Mouse (Mus musculus): ENCODE data around the gene Gga1. TPM values are rescaled to one million over a fixed set of nuclear protein-coding genes. Genes with fewer than 3 reads are reported as not detected.

Gga1 gene
- polyA plus RNA-seq, 1 experiment: 25.8 TPM

GRCm38 (mm10) chr15:78914091-78914822 is 37.3 kb downstream of the Gga1 start:
- peaks cover 3% of the 10 kb centered on the region; the same call in 1 of the 2 replicates for H3K36me3 ChIP-seq (ENCODE audit: control insufficient read depth, insufficient read depth, low read length, poor library complexity, severe bottlenecking)
- peak overlapping the region; percentile 37 for H3K9ac ChIP-seq (ENCODE audit: low read depth, poor library complexity, severe bottlenecking)
- TF ChIP-seq EP300 (IDR thresholded peaks at IDR 0.05; ENCODE audit: insufficient read depth, low read depth, low read length): no peak
- no peaks in the 10 kb centered on the region for H3K27me3 ChIP-seq (ENCODE audit: control insufficient read depth, insufficient read depth, low read length, poor library complexity, severe bottlenecking)
- peaks cover 3% of the 10 kb centered on the region for H3K4me1 ChIP-seq (ENCODE audit: control insufficient read depth, insufficient read depth, low read length)
- no peaks in the 10 kb centered on the region for H3K9me3 ChIP-seq (replicated peaks; ENCODE audit: control insufficient read depth, insufficient read depth, low read length, poor library complexity, severe bottlenecking)
- no peak overlapping the region for H3K27ac ChIP-seq (ENCODE audit: insufficient read depth, low read length)
- peak overlapping the region; percentile 78 for H3K4me3 ChIP-seq (ENCODE audit: low read depth, low read length)

- Histone ChIP-seq H3K4me3 (ENCODE audit: low read depth, low read length) (peak overlapping the region; percentile 78), H3K27ac (ENCODE audit: insufficient read depth, low read length) (no peak overlapping the region), H3K9me3 (replicated peaks; ENCODE audit: control insufficient read depth, insufficient read depth, low read length, poor library complexity, severe bottlenecking) (no peaks in the 10 kb centered on the region), H3K4me1 (ENCODE audit: control insufficient read depth, insufficient read depth, low read length) (peaks cover 3% of the 10 kb centered on the region), H3K36me3 (ENCODE audit: control insufficient read depth, insufficient read depth, low read length, poor library complexity, severe bottlenecking) (peaks cover 3% of the 10 kb centered on the region; the same call in 1 of the 2 replicates), H3K9ac (ENCODE audit: low read depth, poor library complexity, severe bottlenecking) (peak overlapping the region; percentile 37), H3K27me3 (ENCODE audit: control insufficient read depth, insufficient read depth, low read length, poor library complexity, severe bottlenecking) (no peaks in the 10 kb centered on the region)
- TF ChIP-seq CTCF (IDR thresholded peaks at IDR 0.05; ENCODE audit: low read depth, low read length) (no peak), POLR2A (IDR thresholded peaks at IDR 0.05; ENCODE audit: insufficient read depth, low read length) (no peak), EP300 (IDR thresholded peaks at IDR 0.05; ENCODE audit: insufficient read depth, low read depth, low read length) (no peak)
Measured at GRCm38 (mm10) chr15:78914823-78915659, 38.1 kb downstream of the Gga1 start.

GRCm38 (mm10) chr15:78915660-78916017 is 38.6 kb downstream of the Gga1 start:
- Histone ChIP-seq H3K4me1 (ENCODE audit: control insufficient read depth, insufficient read depth, low read length) (peaks cover 3% of the 10 kb centered on the region), H3K4me3 (ENCODE audit: low read depth, low read length) (no peak overlapping the region), H3K9ac (ENCODE audit: low read depth, poor library complexity, severe bottlenecking) (no peak overlapping the region), H3K36me3 (ENCODE audit: control insufficient read depth, insufficient read depth, low read length, poor library complexity, severe bottlenecking) (peaks cover 3% of the 10 kb centered on the region; the same call in 1 of the 2 replicates), H3K9me3 (replicated peaks; ENCODE audit: control insufficient read depth, insufficient read depth, low read length, poor library complexity, severe bottlenecking) (no peaks in the 10 kb centered on the region), H3K27me3 (ENCODE audit: control insufficient read depth, insufficient read depth, low read length, poor library complexity, severe bottlenecking) (no peaks in the 10 kb centered on the region), H3K27ac (ENCODE audit: insufficient read depth, low read length) (no peak overlapping the region)
- TF ChIP-seq CTCF (IDR thresholded peaks at IDR 0.05; ENCODE audit: low read depth, low read length): peak; percentile 85
- no peak for TF ChIP-seq POLR2A (IDR thresholded peaks at IDR 0.05; ENCODE audit: insufficient read depth, low read length)
- TF ChIP-seq EP300 (IDR thresholded peaks at IDR 0.05; ENCODE audit: insufficient read depth, low read depth, low read length): no peak

DNA sequence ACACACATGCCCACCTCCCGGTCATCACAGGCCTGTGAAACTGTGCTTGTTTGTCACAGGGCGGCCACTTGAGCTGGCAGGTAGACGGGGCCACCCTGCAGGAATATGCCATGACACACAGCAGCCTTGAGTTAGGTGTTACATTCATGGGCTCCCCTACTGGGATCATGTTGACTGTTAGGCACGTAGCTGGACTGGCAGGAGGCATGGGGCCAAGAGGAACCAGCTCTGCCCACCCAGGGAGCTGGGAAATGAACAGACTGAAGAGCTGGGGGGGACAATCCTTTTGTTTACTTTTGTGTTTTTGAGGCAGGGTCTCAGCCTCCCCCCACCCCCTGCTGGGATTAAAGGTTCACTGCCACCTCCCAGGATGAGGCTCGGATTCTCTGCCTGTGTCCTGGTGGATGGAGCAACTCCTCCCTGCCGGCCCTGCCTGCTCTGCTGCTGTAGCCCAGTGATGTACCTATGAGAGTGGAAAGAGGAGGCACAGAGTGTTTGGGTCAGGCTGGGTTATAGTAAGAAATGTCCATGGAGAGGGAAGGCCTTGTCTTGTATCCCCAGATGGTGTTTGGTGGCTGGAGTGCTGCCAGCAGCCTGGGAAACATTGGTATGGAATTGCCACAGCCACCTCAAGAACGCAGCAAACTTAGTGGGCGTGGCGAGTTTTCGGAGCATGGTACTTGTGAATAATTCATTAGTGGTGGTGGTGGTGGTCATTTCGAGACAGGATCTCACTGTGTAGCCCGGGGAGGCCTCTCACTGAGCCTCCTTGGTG is 39.2 kb downstream of the Gga1 start:
- H3K4me1 ChIP-seq (ENCODE audit: control insufficient read depth, insufficient read depth, low read length): peaks cover 3% of the 10 kb centered on the region
- no peak overlapping the region for H3K4me3 ChIP-seq (ENCODE audit: low read depth, low read length)
- no peaks in the 10 kb centered on the region for H3K27me3 ChIP-seq (ENCODE audit: control insufficient read depth, insufficient read depth, low read length, poor library complexity, severe bottlenecking)
- H3K27ac ChIP-seq (ENCODE audit: insufficient read depth, low read length): no peak overlapping the region
- H3K9ac ChIP-seq (ENCODE audit: low read depth, poor library complexity, severe bottlenecking): no peak overlapping the region
- H3K9me3 ChIP-seq (replicated peaks; ENCODE audit: control insufficient read depth, insufficient read depth, low read length, poor library complexity, severe bottlenecking): no peaks in the 10 kb centered on the region
- no peak for TF ChIP-seq CTCF (IDR thresholded peaks at IDR 0.05; ENCODE audit: low read depth, low read length)
- TF ChIP-seq POLR2A (IDR thresholded peaks at IDR 0.05; ENCODE audit: insufficient read depth, low read length): no peak
- no peak for TF ChIP-seq EP300 (IDR thresholded peaks at IDR 0.05; ENCODE audit: insufficient read depth, low read depth, low read length)
- H3K36me3 ChIP-seq (ENCODE audit: control insufficient read depth, insufficient read depth, low read length, poor library complexity, severe bottlenecking): peaks cover 3% of the 10 kb centered on the region; the same call in 1 of the 2 replicates

DNA sequence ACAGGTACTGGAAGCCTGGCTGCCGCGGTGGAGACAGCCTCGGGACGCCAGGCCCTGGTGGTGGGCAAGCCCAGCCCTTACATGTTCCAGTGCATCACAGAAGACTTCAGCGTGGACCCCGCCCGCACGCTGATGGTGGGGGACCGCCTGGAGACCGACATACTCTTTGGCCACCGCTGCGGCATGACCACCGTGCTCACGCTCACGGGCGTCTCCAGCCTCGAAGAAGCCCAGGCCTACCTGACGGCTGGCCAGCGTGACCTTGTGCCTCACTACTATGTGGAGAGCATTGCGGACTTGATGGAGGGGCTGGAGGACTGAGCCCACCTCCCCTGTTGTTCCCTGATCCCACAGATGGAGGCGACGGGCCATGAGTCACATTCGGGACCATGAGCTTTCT is 41.1 kb downstream of the Gga1 start:
- Histone ChIP-seq H3K9me3 (replicated peaks; ENCODE audit: control insufficient read depth, insufficient read depth, low read length, poor library complexity, severe bottlenecking) (no peaks in the 10 kb centered on the region), H3K4me1 (ENCODE audit: control insufficient read depth, insufficient read depth, low read length) (peaks cover 3% of the 10 kb centered on the region), H3K27ac (ENCODE audit: insufficient read depth, low read length) (no peak overlapping the region), H3K36me3 (ENCODE audit: control insufficient read depth, insufficient read depth, low read length, poor library complexity, severe bottlenecking) (peaks cover 3% of the 10 kb centered on the region; the same call in 1 of the 2 replicates), H3K9ac (ENCODE audit: low read depth, poor library complexity, severe bottlenecking) (no peak overlapping the region), H3K4me3 (ENCODE audit: low read depth, low read length) (no peak overlapping the region), H3K27me3 (ENCODE audit: control insufficient read depth, insufficient read depth, low read length, poor library complexity, severe bottlenecking) (no peaks in the 10 kb centered on the region)
- TF ChIP-seq EP300 (IDR thresholded peaks at IDR 0.05; ENCODE audit: insufficient read depth, low read depth, low read length) (no peak), POLR2A (IDR thresholded peaks at IDR 0.05; ENCODE audit: insufficient read depth, low read length) (no peak), CTCF (IDR thresholded peaks at IDR 0.05; ENCODE audit: low read depth, low read length) (no peak)

Measured in ES-Bruce4 (cell line).